Mouse (Mus musculus) kidney, adult 8-10 months (tissue): ENCODE data around the gene Rpp40.

Experiments
- DNase-seq, 2 experiments: peaks; one replicate each; pipeline ENCODE4 v3.0.0; 2022

Rpp40 gene

DNA sequence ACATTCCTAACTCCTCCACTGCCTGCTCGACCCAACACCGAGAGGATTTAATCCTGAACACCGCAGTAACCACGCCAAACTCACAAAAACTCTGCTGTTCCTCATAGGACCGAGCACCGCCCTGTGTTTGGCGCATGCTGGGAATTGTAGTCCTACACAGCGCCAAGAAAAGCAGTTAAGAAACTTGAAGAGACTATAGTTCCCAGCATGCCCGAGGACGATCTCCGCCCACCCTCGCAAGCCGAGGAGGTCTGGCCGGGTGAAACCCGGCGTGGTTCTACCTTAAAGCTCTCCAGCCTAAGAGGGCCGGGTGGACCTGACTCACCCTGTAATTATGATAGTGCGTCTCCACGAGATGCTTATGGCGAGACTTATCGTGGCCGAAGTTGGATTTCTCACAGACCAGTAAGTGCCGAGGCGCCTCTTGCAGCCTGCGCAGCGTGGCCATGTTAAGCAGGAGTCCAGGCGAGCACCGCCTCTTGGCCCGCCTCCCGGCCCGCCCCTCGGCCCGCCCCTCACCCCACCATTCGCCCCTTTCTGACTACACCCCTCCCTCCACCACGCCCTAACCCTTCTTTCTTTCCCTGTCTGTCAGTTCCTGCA lies at the start of gene Rpp40:
Gene Rpp40 (minus strand): TSS at position 481 of the 603 bp plus-strand sequence.
- DNase-seq, result peak; percentile 92 to 94

GRCm38 (mm10) chr13:35949814-35950455 lies 43.8 kb upstream of the Rpp40 start:
- no peak for DNase-seq

GRCm38 (mm10) chr13:35947354-35948000 lies 41.3 kb upstream of the Rpp40 start:
- DNase-seq, result peak; percentile 27 to 70

DNA sequence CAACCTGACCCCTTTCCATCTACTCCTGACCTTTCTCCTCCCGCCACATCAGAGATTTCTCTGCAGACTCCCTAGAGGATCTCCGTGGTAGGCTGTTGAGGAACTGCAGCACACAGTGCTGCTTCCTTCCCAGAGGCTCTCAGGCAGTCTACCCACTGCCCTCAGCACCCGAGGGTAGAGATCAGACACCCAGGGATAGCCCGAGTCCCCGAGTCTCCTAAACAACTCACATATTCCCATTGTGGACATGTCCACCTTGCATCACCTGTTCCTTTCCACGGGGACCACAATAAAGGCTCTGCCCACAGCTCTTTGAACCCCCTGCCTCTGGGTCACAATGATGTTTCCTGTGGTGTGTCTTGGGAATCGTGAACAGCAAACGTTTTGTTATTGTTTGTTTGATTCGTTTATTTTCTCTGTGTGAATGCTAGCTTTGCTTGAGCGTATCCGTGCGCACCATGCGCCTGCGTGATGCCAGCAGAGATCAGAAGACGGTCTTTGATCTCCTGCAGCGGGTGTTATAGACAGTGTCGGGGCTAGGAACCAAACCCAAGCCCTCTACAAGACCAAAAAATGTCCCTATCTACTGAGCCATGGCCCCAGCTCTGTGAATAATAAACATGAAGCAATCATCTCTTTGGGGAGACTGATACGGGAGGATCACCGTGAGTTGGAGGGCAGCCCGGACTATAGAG lies 40.6 kb upstream of the Rpp40 start:
- DNase-seq, result no peak

- no peak for DNase-seq
Observed at GRCm38 (mm10) chr13:35940934-35941333, 34.8 kb upstream of the Rpp40 start.

- peak; percentile 4 to 30 for DNase-seq
Observed at GRCm38 (mm10) chr13:35939871-35940665, 33.9 kb upstream of the Rpp40 start.

DNA sequence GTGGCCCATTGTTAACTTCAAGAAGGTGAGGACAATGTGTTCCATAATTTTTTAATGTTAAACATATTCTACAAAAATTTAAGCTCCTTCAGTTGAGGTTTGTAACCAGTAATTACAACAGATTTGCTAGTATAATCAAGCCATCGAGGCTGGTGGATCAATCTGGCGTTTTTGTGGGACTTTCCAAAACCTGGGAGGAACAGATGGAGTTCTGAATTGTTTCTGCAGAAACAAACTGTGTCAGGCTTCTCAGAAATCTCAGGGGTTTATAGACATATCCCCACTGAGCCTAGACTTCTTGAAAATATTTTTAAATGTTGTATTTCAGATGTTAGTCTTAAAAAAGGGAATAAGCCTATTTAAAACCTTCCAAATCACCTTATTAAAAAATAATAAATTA lies 31.8 kb upstream of the Rpp40 start:
- no peak for DNase-seq

DNA sequence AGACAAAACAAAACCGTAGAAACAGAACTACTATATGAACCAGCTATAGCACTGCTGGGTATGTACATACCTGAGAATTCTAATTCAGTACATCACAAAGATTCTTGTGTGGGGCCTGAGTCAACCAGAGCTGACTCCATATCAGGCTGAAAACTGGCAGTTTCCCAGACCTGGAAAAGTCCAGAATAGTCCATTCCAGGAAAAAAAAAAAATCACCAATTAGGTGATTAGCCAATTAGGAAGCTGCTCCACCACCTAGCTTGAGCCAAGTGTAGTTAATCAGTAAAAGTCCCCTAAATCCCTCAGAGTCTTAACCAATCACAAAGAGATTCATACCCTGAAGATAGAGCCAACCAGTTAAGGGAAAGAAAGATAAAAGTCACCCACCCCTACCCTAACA lies 5.3 kb upstream of the Rpp40 start:
- peak in 1 of 2 experiments; percentile 14 for DNase-seq

GRCm38 (mm10) chr13:35905378-35905777 lies 781 bp downstream of the Rpp40 start:
- peak; percentile 20 to 21 for DNase-seq

- no peak for DNase-seq
Observed at GRCm38 (mm10) chr13:35892866-35893265, 13.3 kb downstream of the Rpp40 start.

DNA sequence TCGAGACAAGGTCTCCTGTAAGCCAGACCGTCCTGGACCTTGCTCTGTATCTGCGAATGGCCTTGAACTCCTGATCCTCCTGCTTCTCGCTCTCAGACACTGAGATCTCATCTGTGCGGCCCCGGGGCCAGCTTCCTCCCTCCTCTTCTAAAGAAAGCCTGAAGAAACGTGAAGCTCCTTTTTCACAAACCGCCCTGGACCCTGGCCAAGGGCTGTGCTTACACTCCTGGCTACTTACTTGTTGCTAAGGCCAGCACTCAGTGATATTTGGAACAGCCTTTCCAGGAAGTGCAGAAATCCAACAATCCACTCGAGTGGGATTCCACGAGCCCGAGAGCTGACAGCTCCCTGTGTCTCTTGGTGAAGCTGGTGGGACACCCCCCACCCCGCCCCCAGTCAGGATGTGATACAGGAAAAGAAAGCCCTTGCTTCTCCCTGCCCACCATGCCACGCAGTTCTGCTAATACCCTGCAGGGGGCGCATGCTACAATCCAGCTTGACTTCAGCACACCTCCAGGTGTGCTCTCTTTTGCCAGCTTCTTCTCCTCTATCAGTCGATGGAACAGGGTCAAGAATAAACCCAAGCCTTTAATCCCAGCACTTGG lies 19.9 kb downstream of the Rpp40 start:
- peak; percentile 6 to 62 for DNase-seq

DNA sequence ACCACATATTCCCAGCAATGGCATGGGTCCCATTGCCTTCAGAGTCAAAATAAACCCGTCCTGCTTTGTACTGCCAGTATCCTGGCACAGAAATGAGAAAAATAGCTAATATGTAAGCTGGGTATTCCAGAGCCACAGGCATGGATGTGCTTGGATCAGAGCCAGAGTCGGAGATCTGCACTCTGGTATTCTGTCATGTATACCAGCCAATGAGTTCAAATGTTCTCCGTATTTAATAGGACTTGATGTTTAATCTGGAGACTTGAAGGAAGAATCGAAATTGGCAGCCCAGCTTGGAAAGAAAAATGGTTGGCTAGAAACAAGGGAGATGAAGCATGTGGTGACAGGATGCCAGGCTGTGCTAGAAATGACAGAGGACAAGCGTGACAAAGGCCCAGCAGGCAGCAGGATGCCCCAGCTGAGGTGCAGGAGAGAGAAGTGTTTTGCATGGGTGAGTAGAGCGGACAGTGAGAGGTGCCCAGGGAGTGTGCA lies 25.6 kb downstream of the Rpp40 start:
- peak; percentile 59 to 71 for DNase-seq

DNA sequence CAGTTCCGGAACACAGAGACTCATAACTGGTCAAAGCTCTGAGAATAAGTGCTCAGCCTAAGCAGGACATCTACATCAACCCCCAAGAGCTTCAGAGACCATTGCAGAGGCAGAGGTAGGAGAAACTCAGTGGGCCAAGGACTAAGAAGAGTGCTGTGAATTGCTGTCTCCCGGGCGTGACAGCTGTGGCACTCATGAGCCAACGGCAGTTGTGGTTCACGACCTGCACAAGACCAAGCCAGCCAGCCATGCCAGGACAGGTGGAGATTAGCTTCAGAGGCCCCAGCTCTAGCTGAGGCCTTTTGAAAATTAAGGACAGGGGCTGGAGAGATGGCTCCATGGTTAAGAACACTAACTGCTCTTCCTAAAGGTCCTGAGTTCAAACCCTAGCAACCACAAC lies 26.6 kb downstream of the Rpp40 start:
- DNase-seq, result no peak

DNA sequence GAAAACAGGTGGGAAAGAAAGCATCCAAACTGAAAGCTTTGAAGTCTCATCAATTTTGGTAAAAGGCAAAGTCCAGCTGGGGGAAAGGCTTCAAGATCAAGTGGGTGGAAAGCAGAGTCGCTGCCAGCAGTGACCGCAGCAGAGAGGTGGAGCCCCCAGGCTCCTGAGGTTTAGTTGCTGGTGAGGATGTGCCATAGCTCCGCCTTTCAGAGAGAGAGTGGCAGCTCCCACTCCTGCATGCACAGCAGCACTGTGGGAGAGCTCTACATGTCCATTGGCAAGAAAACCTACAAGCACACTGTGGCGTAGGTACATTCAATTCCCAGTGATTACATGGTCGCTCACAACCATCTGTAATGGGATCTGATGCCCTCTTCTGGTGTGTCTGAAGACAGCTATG lies 27.1 kb downstream of the Rpp40 start:
- DNase-seq, result no peak

DNA sequence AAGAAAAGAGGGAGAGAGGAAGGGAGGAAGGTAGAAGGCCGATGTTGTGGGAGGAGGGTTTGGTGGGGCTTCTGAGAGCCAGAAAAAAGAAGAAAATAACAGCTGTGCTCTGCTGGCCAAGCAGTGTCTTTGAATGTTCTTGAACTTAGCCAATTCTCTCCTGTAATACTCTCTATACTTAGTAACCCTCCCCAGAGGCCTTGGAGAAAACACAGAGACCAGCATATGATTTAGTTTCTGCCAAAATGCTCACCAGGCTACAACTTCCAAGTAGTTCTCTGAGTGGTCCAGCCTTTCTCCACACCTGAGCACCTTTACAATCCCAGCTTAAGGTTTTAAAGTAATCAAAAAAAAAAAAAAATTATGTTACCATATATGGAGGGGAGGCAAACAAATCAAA lies 27.9 kb downstream of the Rpp40 start:
- DNase-seq, result no peak

GRCm38 (mm10) chr13:35875396-35875795 lies 30.8 kb downstream of the Rpp40 start:
- no peak for DNase-seq

- DNase-seq, result no peak
Observed at GRCm38 (mm10) chr13:35871107-35871506, 35.1 kb downstream of the Rpp40 start.

DNA sequence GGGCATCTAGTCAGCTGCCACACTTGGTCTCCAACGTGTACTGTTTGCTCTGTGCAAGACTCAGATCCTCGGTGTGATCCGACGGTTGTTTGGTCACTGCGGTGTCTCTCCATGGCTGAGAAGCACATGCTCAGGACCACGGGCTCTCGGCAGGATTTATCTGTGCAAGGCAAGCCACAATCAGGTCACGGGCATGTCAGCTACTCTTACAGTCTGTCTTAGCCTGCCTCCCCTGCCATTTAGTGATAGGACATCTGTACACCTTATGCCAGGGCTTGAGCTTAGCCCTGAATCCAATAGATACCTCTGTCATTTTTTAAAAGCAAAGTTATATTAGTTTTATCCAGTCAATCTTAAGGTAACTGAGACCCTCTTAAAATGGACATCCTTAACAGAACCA lies 35.5 kb downstream of the Rpp40 start:
- DNase-seq, result no peak

- DNase-seq, result no peak
Observed at GRCm38 (mm10) chr13:35860916-35861315, 45.2 kb downstream of the Rpp40 start.

DNA sequence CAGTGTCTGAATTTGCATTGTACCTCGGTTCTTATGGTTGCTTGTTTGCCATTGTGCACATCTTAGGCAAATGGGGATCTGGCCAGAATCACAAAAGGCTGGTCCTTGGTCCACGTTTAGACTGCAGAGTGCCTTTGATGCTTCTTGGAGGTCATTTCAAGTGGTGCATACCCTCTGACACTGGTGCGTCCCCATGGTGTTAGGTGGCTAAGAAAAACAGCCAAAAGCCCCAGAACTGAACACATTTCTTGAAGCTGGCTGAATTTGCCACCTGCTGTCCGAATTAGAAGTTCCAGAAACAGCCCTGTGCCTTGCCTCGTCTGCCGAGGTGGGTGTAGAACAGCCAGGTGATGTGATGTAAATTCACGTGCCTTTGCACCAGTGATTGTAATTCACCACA lies 48.7 kb downstream of the Rpp40 start:
- DNase-seq, result no peak

GRCm38 (mm10) chr13:35852851-35853575 lies 53.1 kb downstream of the Rpp40 start:
- no peak for DNase-seq

GRCm38 (mm10) chr13:35851581-35851980 lies 54.6 kb downstream of the Rpp40 start:
- no peak for DNase-seq
